13 mouse cellular contexts compared by ENCODE assay signal in genomic region chr6:108458826-108459225, GRCm38 (mm10).
DNase-seq lines count a peak whose midpoint lies in the region; ATAC-seq and TF ChIP-seq lines count a peak whose summit lies in the region.
"Had no signal": no experiment of that assay in that cellular context is flagged by ENCODE, and none has a peak within 500 bp of the region (broad histone marks: within the 10 kb centered on the region; RNA-seq: fewer than 3 reads in every experiment).

No protein-coding gene starts in this region.

- no peaks in the 10 kb centered on the region for H3K27me3 ChIP-seq in hindbrain, embryonic 13.5 days
- H3K27me3 ChIP-seq in hindbrain, embryonic 14.5 days (ENCODE audit: control insufficient read depth, insufficient read depth, low read length) = no peaks in the 10 kb centered on the region
- no peaks in the 10 kb centered on the region for H3K27me3 ChIP-seq in embryonic facial prominence, embryonic 12.5 days
- H3K27me3 ChIP-seq in intestine, postnatal 0 days (replicated peaks; ENCODE audit: control insufficient read depth, insufficient read depth, low read length) = no peaks in the 10 kb centered on the region
- no peaks in the 10 kb centered on the region for H3K27me3 ChIP-seq in limb, embryonic 13.5 days
- H3K27me3 ChIP-seq: midbrain, embryonic 15.5 days; neural tube, embryonic 15.5 days had no signal

- H3K4me1 ChIP-seq in hindbrain, embryonic 13.5 days (replicated peaks) = peaks cover 23% of the 10 kb centered on the region
- peaks cover 12% of the 10 kb centered on the region for H3K4me1 ChIP-seq in hindbrain, embryonic 14.5 days (replicated peaks; ENCODE audit: control insufficient read depth, insufficient read depth, low read length)
- peaks cover 24% of the 10 kb centered on the region for H3K4me1 ChIP-seq in embryonic facial prominence, embryonic 12.5 days
- peaks cover 26% of the 10 kb centered on the region for H3K4me1 ChIP-seq in intestine, postnatal 0 days (replicated peaks; ENCODE audit: control insufficient read depth, insufficient read depth, low read length)
- peaks cover 47% of the 10 kb centered on the region for H3K4me1 ChIP-seq in limb, embryonic 13.5 days

- H3K9me3 ChIP-seq in hindbrain, embryonic 13.5 days = no peaks in the 10 kb centered on the region
- H3K9me3 ChIP-seq in hindbrain, embryonic 14.5 days (ENCODE audit: control insufficient read depth, low read length) = no peaks in the 10 kb centered on the region
- no peaks in the 10 kb centered on the region for H3K9me3 ChIP-seq in embryonic facial prominence, embryonic 12.5 days
- H3K9me3 ChIP-seq in intestine, postnatal 0 days (ENCODE audit: control insufficient read depth) = no peaks in the 10 kb centered on the region
- H3K9me3 ChIP-seq in limb, embryonic 13.5 days = no peaks in the 10 kb centered on the region
- H3K9me3 ChIP-seq: midbrain, embryonic 15.5 days; neural tube, embryonic 15.5 days had no signal

- no peak for TF ChIP-seq CTCF in intestine, postnatal 0 days (IDR thresholded peaks at IDR 0.05; ENCODE audit: low read depth)

- no peak overlapping the region for H3K9ac ChIP-seq in hindbrain, embryonic 13.5 days
- no peak overlapping the region for H3K9ac ChIP-seq in hindbrain, embryonic 14.5 days
- no peak overlapping the region for H3K9ac ChIP-seq in embryonic facial prominence, embryonic 12.5 days
- no peak overlapping the region for H3K9ac ChIP-seq in intestine, postnatal 0 days (ENCODE audit: low read depth, low read length)
- H3K9ac ChIP-seq in limb, embryonic 13.5 days = no peak overlapping the region
- H3K9ac ChIP-seq: midbrain, embryonic 15.5 days; neural tube, embryonic 15.5 days had no signal

- WGBS in hindbrain, embryonic 13.5 days = 90% methylated on average over 11 of the region's 11 CpGs
- 89% methylated on average over 11 of the region's 11 CpGs for WGBS in hindbrain, embryonic 14.5 days
- WGBS in embryonic facial prominence, embryonic 12.5 days = 82% methylated on average over 11 of the region's 11 CpGs
- WGBS in intestine, postnatal 0 days = 84% methylated on average over 11 of the region's 11 CpGs
- WGBS in limb, embryonic 13.5 days = 83% methylated on average over 11 of the region's 11 CpGs

- peak; percentile 40; the same call in 1 of the 2 replicates for ATAC-seq in hindbrain, embryonic 13.5 days (ENCODE audit: low FRiP score)
- no peak for ATAC-seq in hindbrain, embryonic 14.5 days (ENCODE audit: low FRiP score)
- ATAC-seq in embryonic facial prominence, embryonic 12.5 days (ENCODE audit: insufficient number of reproducible peaks, insufficient read depth, low FRiP score, low TSS enrichment) = no peak
- ATAC-seq in intestine, postnatal 0 days = no peak
- ATAC-seq in limb, embryonic 13.5 days (ENCODE audit: low FRiP score, low read depth) = no peak
- ATAC-seq: forebrain, embryonic 16.5 days; midbrain, embryonic 15.5 days had no signal

- H3K36me3 ChIP-seq in hindbrain, embryonic 13.5 days = no peaks in the 10 kb centered on the region
- no peaks in the 10 kb centered on the region for H3K36me3 ChIP-seq in hindbrain, embryonic 14.5 days (replicated peaks; ENCODE audit: control insufficient read depth, insufficient read depth)
- no peaks in the 10 kb centered on the region for H3K36me3 ChIP-seq in embryonic facial prominence, embryonic 12.5 days
- H3K36me3 ChIP-seq in intestine, postnatal 0 days (ENCODE audit: control insufficient read depth, insufficient read depth) = no peaks in the 10 kb centered on the region; the same call in 1 of the 2 replicates
- no peaks in the 10 kb centered on the region for H3K36me3 ChIP-seq in limb, embryonic 13.5 days
- H3K36me3 ChIP-seq: midbrain, embryonic 15.5 days; neural tube, embryonic 15.5 days had no signal

- DNase-seq in hindbrain, embryonic 14.5 days (ENCODE audit: low spot score) = no peak
- no peak for DNase-seq in layer of hippocampus, postnatal 25 days (ENCODE audit: extremely low spot score in 1 of 2, low spot score in 1 of 2)
- no peak for DNase-seq in natural killer cell, adult 2 months (ENCODE audit: low spot score in 2 of 2)
- DNase-seq: adrenal gland, postnatal 25 days; right cerebral cortex, postnatal 4 days had no signal

- no peak overlapping the region for H3K4me3 ChIP-seq in hindbrain, embryonic 13.5 days
- no peak overlapping the region for H3K4me3 ChIP-seq in hindbrain, embryonic 14.5 days (replicated peaks; ENCODE audit: low read length)
- no peak overlapping the region for H3K4me3 ChIP-seq in embryonic facial prominence, embryonic 12.5 days
- H3K4me3 ChIP-seq in intestine, postnatal 0 days (ENCODE audit: low read depth, low read length) = no peak overlapping the region
- H3K4me3 ChIP-seq in limb, embryonic 13.5 days = no peak overlapping the region
- H3K4me3 ChIP-seq: heart, adult 2 months; midbrain, embryonic 15.5 days; neural tube, embryonic 15.5 days had no signal

- no peak overlapping the region for H3K27ac ChIP-seq in hindbrain, embryonic 13.5 days
- no peak overlapping the region for H3K27ac ChIP-seq in hindbrain, embryonic 14.5 days
- peak overlapping the region; percentile 77; the same call in 1 of the 2 replicates for H3K27ac ChIP-seq in embryonic facial prominence, embryonic 12.5 days
- H3K27ac ChIP-seq in intestine, postnatal 0 days (ENCODE audit: low read depth, low read length) = peak overlapping the region; percentile 84; the same call in 1 of the 2 replicates
- 0 out of 2 replicates have a peak overlapping the region, but pooled peaks have one; percentile 92 for H3K27ac ChIP-seq in limb, embryonic 13.5 days
- H3K27ac ChIP-seq: midbrain, embryonic 15.5 days; neural tube, embryonic 15.5 days had no signal

- no peak overlapping the region for H3K4me2 ChIP-seq in hindbrain, embryonic 13.5 days
- no peak overlapping the region for H3K4me2 ChIP-seq in hindbrain, embryonic 14.5 days (replicated peaks)
- no peak overlapping the region for H3K4me2 ChIP-seq in embryonic facial prominence, embryonic 12.5 days (replicated peaks)
- no peak overlapping the region for H3K4me2 ChIP-seq in intestine, postnatal 0 days (replicated peaks; ENCODE audit: low read depth)
- no peak overlapping the region for H3K4me2 ChIP-seq in limb, embryonic 13.5 days (replicated peaks)
- H3K4me2 ChIP-seq: midbrain, embryonic 15.5 days; neural tube, embryonic 15.5 days had no signal

Comparison
In these comparisons a context has a peak if more than half of its experiments do, and no peak if none do; other contexts are left out.
1. H3K27ac ChIP-seq: peak in embryonic facial prominence, embryonic 12.5 days (single experiment), intestine, postnatal 0 days (single experiment) and limb, embryonic 13.5 days (single experiment); none in hindbrain, embryonic 13.5 days (single experiment) and hindbrain, embryonic 14.5 days (single experiment).